Mouse (Mus musculus): ENCODE data around the gene Pitpna.

- TF ChIP-seq EP300 (IDR thresholded peaks at IDR 0.05; ENCODE audit: low read depth): no peak
- no peak for TF ChIP-seq CTCF (IDR thresholded peaks at IDR 0.05; ENCODE audit: low read depth)
Measured at GRCm38 (mm10) chr11:75586963-75587362, 934 bp upstream of the Pitpna start.

Data from liver, postnatal 0 days (tissue).